Mouse (Mus musculus) lung, adult 2 months (tissue): ENCODE results near the gene 9230102O04Rik.

Experiments
- CTCF ChIP-seq: fragments of 200-500 bp; IDR thresholded peaks from 2 replicates; pipeline ENCODE4 v1.5.1; 2011; ENCODE audit warnings: mild to moderate bottlenecking, low read length, control low read depth; ENCODE audit not compliant: insufficient read depth
- POLR2A ChIP-seq: fragments of 200-500 bp; IDR thresholded peaks from 2 replicates; pipeline ENCODE4 v1.6.1; 2011; ENCODE audit warnings: low read depth, mild to moderate bottlenecking, control low read depth, low read length, borderline replicate concordance; ENCODE audit errors: extremely low read depth

GRCm38 (mm10) chr2:9877966-9878563, 11.3 kb downstream of the 9230102O04Rik start:
- TF ChIP-seq CTCF (no peak), POLR2A (no peak)
